Mouse (Mus musculus): ENCODE results near the gene Olfr1416. TPM values are rescaled to one million over a fixed set of nuclear protein-coding genes. Genes with fewer than 3 reads are reported as not detected.

The Olfr1416 gene
- polyA plus RNA-seq, 1 experiment, result not detected

DNA sequence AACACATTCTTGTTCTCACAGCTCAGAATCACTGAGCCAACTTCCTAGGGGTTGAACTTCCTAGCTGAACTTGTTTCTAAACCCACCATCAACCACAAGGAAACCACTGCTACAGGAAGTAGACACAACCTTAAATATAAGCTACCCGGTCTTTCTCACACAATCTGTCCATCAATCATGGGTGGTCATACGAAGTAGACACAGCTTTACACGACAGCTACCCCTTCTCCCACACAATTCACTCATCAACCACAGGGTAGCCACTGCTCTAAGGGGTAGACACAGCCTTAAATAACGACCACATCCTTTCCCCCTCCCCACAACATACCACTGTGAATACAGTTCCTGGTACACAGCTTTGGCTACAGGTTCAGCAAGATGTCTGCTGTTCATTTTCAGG lies 16.0 kb downstream of the Olfr1416 start:
- no peak overlapping the region for H3K4me3 ChIP-seq (replicated peaks; ENCODE audit: extremely low read depth, low read depth, low read length)
- TF ChIP-seq CTCF (IDR thresholded peaks at IDR 0.05; ENCODE audit: insufficient read depth, low read length), result no peak
- no peak for TF ChIP-seq POLR2A (IDR thresholded peaks at IDR 0.05; ENCODE audit: borderline replicate concordance, extremely low read depth, low read depth, low read length)
- DNase-seq, result no peak
- 59% methylated on average over 4 of the region's 4 CpGs for WGBS
- H3K4me1 ChIP-seq (ENCODE audit: control insufficient read depth, insufficient read depth, low read length), result peaks cover 4% of the 10 kb centered on the region

DNA sequence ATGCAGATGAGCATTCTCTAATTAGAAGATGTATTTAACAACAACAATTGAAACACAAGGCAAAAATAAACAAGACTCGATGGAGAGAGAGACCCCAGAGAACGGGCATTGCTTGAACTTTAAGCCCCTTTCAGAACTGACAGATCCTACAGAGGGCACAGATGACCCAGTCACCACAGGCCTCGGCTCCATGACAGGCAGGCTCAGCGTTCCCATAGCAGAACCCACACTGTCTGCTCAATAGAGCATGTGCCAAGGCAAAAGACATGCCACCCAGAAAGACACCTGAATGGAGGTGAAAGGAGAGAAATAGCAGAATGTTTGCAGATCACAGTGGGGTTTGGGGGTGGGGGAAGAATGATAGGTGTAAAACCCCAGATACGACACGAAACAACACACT lies 26.5 kb downstream of the Olfr1416 start:
- TF ChIP-seq POLR2A (IDR thresholded peaks at IDR 0.05; ENCODE audit: borderline replicate concordance, extremely low read depth, low read depth, low read length) (no peak), CTCF (IDR thresholded peaks at IDR 0.05; ENCODE audit: insufficient read depth, low read length) (no peak)
- no peak for DNase-seq
- no peaks in the 10 kb centered on the region for H3K4me1 ChIP-seq (ENCODE audit: control insufficient read depth, insufficient read depth, low read length)
- H3K4me3 ChIP-seq (replicated peaks; ENCODE audit: extremely low read depth, low read depth, low read length), result no peak overlapping the region
- 95% methylated on average over 6 of the region's 6 CpGs for WGBS

DNA sequence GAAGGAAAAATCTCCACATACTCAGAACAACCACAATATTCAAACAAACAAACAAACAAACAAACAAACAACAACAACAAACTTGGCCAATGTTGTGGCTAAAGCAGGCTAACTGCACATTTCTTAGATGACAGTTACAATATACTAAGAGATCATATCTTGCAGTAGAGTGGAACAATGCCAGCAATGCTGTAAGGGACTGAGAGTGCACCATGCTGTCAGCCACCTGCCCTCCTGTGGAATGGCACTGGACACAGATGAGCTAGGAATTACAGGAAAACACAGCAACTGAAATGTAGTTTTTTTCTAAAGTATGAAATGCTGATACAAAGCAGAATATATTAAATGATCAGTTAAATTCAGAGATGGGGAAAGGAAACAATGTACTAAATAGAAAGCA lies 27.2 kb downstream of the Olfr1416 start:
- Histone ChIP-seq H3K4me3 (replicated peaks; ENCODE audit: extremely low read depth, low read depth, low read length) (no peak overlapping the region), H3K4me1 (ENCODE audit: control insufficient read depth, insufficient read depth, low read length) (no peaks in the 10 kb centered on the region)
- no peak for DNase-seq
- TF ChIP-seq POLR2A (IDR thresholded peaks at IDR 0.05; ENCODE audit: borderline replicate concordance, extremely low read depth, low read depth, low read length) (no peak), CTCF (IDR thresholded peaks at IDR 0.05; ENCODE audit: insufficient read depth, low read length) (no peak)

DNA sequence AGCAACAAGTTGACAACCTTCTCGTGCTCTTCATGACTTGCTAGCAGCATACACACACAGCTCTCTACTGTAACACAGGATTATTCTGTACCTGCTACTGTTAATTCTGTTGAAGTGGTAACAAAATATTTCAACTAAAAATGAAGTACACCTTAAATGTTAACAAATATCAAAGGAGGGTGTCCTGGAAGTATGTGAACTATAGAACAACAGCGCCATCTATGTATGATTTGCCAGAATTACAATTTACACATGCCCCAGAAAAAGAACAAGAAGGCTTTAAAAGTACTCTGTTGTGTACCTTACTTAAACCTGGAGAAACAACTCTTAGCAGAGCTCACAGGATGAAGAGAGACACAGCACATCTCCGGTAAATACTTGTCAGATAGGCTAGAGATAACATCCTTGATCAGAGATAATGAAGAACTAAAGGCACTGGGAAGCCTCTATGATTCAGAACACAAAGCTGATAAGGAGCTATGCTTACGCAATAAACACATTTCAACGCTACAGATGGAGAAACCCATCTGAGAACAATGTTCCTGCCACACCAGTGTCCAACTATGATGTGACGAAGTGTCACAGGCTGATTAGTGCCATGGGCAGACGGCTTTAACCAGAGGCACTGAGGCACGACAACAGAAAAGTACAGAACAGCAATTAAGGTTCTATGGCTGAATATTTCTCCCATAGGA lies 31.0 kb downstream of the Olfr1416 start:
- no peaks in the 10 kb centered on the region for H3K4me1 ChIP-seq (ENCODE audit: control insufficient read depth, insufficient read depth, low read length)
- TF ChIP-seq CTCF (IDR thresholded peaks at IDR 0.05; ENCODE audit: insufficient read depth, low read length) (peak; percentile 46; the same call in 1 of the 2 replicates), POLR2A (IDR thresholded peaks at IDR 0.05; ENCODE audit: borderline replicate concordance, extremely low read depth, low read depth, low read length) (no peak)
- WGBS, result 67% methylated on average over 8 of the region's 8 CpGs
- H3K4me3 ChIP-seq (replicated peaks; ENCODE audit: extremely low read depth, low read depth, low read length), result no peak overlapping the region
- DNase-seq, result no peak

DNA sequence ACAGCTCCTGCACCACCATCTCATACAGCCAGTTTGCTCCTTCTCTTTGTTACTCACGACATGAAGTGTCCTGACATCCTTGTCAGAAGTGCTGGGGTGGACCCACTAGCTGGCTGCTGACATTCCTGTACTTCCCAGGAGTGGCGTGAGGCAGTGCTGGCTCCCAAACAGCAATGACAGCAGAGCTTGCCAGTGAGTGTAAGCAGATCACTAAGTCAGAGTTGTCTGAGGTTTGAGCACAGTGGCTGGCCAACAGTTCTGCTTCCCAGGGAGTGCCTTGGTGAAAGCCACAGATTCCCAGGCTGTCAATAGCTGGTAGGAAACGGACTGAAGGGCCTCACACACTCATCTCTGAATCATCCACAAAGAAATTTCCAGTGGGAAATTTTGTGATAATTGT lies 36.6 kb downstream of the Olfr1416 start:
- Histone ChIP-seq H3K4me1 (ENCODE audit: control insufficient read depth, insufficient read depth, low read length) (no peaks in the 10 kb centered on the region), H3K4me3 (replicated peaks; ENCODE audit: extremely low read depth, low read depth, low read length) (no peak overlapping the region)
- 70% methylated on average over 3 of the region's 3 CpGs for WGBS
- TF ChIP-seq POLR2A (IDR thresholded peaks at IDR 0.05; ENCODE audit: borderline replicate concordance, extremely low read depth, low read depth, low read length), result no peak
- TF ChIP-seq CTCF (IDR thresholded peaks at IDR 0.05; ENCODE audit: insufficient read depth, low read length), result no peak
- DNase-seq, result no peak

DNA sequence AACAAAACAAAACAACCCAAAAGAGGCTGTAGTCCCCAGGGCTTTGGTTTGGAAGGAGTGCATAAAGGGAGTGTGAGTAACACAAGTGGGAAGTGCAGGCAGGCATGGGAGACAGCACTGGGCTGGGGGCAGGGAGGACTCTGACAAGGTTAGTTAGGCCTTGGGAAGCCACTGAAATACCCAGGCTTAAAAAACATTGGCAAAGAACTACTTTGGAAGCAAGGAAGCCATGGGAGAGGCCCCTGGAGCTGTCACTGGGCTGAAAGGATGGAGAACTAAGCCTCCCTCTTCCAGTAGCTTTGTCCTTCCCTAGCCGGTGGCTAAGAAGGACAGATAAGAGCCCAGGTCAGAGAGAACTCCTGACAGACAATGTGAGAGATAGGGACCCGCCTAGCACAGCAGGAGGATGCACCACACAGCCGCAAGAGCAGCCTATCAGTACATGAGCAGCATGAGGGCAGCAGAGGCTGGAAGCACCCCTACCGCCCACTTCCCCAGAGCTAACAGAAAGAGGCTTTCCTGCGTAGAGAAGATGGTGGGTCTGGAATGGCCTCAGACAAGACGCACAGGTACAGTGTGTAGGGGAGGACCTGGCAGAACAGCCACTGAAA lies 43.4 kb downstream of the Olfr1416 start:
- TF ChIP-seq CTCF (IDR thresholded peaks at IDR 0.05; ENCODE audit: insufficient read depth, low read length), result no peak
- no peak for TF ChIP-seq POLR2A (IDR thresholded peaks at IDR 0.05; ENCODE audit: borderline replicate concordance, extremely low read depth, low read depth, low read length)
- whole genome bisulfite sequencing, result 81% methylated on average over 6 of the region's 6 CpGs
- DNase-seq, result no peak
- Histone ChIP-seq H3K4me1 (ENCODE audit: control insufficient read depth, insufficient read depth, low read length) (peaks cover 20% of the 10 kb centered on the region), H3K4me3 (replicated peaks; ENCODE audit: extremely low read depth, low read depth, low read length) (no peak overlapping the region)

DNA sequence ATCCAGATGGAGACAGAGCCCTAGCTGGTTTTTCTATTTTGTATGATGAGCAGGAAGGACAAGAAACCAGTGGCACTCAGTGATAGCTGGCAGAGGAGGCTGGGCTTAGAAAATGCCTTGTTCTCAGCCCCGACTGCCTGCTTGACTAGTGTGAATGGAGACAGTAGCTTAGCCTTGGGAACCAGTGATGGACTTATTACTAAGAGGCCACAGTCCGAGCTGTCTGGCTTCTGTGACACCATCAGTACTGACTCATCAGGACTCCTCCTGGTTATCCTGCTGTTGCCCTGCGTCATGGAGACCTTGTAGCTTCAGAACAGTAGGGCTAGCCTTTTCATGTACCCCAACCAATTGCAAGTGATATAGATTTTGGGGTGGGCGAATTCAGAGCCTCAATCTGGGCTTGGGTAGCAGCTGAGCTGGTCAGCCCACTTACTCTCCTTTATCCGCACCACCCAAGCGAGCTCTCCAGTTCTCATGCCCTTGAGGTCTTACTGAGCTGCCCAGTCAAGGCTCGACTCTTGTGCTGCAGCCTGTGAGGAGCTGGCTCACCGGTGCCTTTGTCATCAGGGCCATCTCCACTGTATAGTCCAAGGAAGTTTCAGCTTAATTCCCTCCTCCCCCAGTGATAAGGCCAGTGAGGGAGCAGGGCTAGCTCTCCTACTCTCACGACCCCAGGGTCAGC lies 44.7 kb downstream of the Olfr1416 start:
- Histone ChIP-seq H3K4me1 (ENCODE audit: control insufficient read depth, insufficient read depth, low read length) (peaks cover 21% of the 10 kb centered on the region), H3K4me3 (replicated peaks; ENCODE audit: extremely low read depth, low read depth, low read length) (no peak overlapping the region)
- no peak for DNase-seq
- WGBS, result 92% methylated on average over 9 of the region's 9 CpGs
- TF ChIP-seq CTCF (IDR thresholded peaks at IDR 0.05; ENCODE audit: insufficient read depth, low read length) (no peak), POLR2A (IDR thresholded peaks at IDR 0.05; ENCODE audit: borderline replicate concordance, extremely low read depth, low read depth, low read length) (no peak)

DNA sequence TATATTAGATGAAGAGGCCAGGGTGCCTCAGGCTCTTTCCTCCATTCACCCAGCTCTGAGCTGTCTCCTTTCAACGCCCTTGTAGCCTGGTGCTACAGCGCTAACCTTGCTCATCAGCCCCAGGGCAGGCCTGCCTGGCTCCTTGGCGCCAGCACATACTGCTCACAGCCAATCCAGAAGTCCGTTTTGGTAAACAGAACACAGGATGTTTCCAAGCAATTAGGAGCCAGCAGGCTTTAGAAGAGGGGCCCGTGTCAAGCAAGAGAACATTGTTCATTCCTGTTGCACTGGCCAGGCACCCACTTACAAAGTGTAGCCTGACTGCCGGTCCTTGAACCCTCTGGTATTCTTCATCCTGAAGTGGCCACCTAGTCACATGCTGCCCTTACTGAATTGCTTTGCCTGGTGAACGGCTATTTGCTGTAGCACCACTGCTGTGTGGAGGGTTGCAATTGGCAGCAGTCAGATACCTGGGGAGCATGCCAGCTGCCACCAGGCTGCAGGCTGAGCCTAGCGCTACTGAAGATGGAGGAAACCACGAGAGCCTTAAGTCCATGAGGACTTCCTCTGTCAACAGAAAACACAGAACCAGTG lies 47.1 kb downstream of the Olfr1416 start:
- WGBS, result 15% methylated on average over 9 of the region's 9 CpGs
- peaks cover 21% of the 10 kb centered on the region for H3K4me1 ChIP-seq (ENCODE audit: control insufficient read depth, insufficient read depth, low read length)
- TF ChIP-seq CTCF (IDR thresholded peaks at IDR 0.05; ENCODE audit: insufficient read depth, low read length), result no peak
- no peak for TF ChIP-seq POLR2A (IDR thresholded peaks at IDR 0.05; ENCODE audit: borderline replicate concordance, extremely low read depth, low read depth, low read length)
- no peak overlapping the region for H3K4me3 ChIP-seq (replicated peaks; ENCODE audit: extremely low read depth, low read depth, low read length)
- peak; percentile 64 for DNase-seq

DNA sequence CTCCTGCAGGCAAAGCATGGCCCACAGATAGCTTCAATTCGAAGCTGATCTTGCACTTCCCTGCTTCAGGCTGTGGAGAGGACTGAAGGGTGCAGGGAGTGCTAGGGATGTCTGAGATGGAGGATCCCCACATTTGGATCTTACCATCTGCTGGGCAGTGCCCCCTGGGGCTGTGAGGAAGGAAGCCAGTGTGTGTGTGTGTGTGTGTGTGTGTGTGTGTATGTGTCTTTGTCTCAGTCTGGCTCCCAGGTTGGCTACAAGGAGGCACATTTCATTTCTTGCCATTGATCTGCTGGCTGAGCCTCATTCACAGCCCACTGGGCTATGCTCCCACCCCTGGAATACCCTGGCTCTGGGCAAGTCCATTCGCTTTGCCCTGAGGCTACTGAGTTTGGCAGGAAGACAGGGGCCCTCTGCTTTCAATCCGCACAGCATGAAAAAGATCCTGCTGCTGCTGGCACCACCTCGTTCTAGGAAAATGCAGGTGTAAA lies 48.0 kb downstream of the Olfr1416 start:
- no peak for DNase-seq

More for the DNA sequence above, 48.0 kb downstream of the Olfr1416 start:
- Histone ChIP-seq H3K4me1 (ENCODE audit: control insufficient read depth, insufficient read depth, low read length) (peaks cover 21% of the 10 kb centered on the region), H3K4me3 (replicated peaks; ENCODE audit: extremely low read depth, low read depth, low read length) (no peak overlapping the region)
- no peak for TF ChIP-seq POLR2A (IDR thresholded peaks at IDR 0.05; ENCODE audit: borderline replicate concordance, extremely low read depth, low read depth, low read length)
- no peak for TF ChIP-seq CTCF (IDR thresholded peaks at IDR 0.05; ENCODE audit: insufficient read depth, low read length)
- WGBS, result 55% methylated on average over 4 of the region's 4 CpGs

Measured in lung, adult 2 months (tissue).